Mouse (Mus musculus) CH12.LX (cell line): ENCODE measurements around the gene Mrpl52. TPM values are rescaled to one million over a fixed set of nuclear protein-coding genes. Genes with fewer than 3 reads are reported as not detected.

ENCODE experiments used
- DNase-seq: peaks from one replicate; pipeline ENCODE4 v3.0.0-alpha.2; 2013; ENCODE audit errors: extremely low read depth
- H3K27ac ChIP-seq: 2 replicates; pipeline ENCODE4 v1.5.1; 2012; ENCODE audit warnings: low read depth, mild to moderate bottlenecking, control low read depth, moderate library complexity; ENCODE audit not compliant: insufficient read depth
- H3K27me3 ChIP-seq: replicated peaks from 2 replicates; pipeline ENCODE3; 2012; ENCODE audit warnings: inconsistent platforms
- H3K36me3 ChIP-seq, 2 experiments: replicated peaks in 1 of 2; 2 replicates each; pipeline versions ENCODE3 to v1.6.1; 2012; ENCODE audit warnings: inconsistent platforms in 1 of 2, low read length in 1 of 2, mild to moderate bottlenecking in 1 of 2, mixed read lengths in 1 of 2, moderate library complexity in 1 of 2; ENCODE audit not compliant: control insufficient read depth in 1 of 2, insufficient read depth in 1 of 2
- H3K4me1 ChIP-seq, 2 experiments: 2 replicates each; pipeline ENCODE4 v1.6.1; 2012; ENCODE audit warnings: inconsistent platforms in 1 of 2, moderate library complexity in 1 of 2; ENCODE audit not compliant: insufficient read depth in 2 of 2, control insufficient read depth in 1 of 2
- H3K4me2 ChIP-seq: 2 replicates; pipeline ENCODE4 v1.6.1; 2012; ENCODE audit warnings: low read depth, mild to moderate bottlenecking, control low read depth; ENCODE audit not compliant: poor library complexity, insufficient read depth, severe bottlenecking
- H3K4me3 ChIP-seq, 3 experiments: fragments of 150-350 bp in 1 of 3; sonication (generic) in 1 of 3; replicated peaks in 1 of 3; 2 replicates each; pipeline versions ENCODE3 to v1.5.1; 2011 to 2012; ENCODE audit warnings: low read depth in 2 of 3, low read length in 2 of 3, mild to moderate bottlenecking in 2 of 3, moderate library complexity in 2 of 3, control low read depth in 1 of 3, improper control_type of control experiment in 1 of 3, inconsistent platforms in 1 of 3, mixed read lengths in 1 of 3; ENCODE audit not compliant: poor library complexity in 1 of 3
- H3K79me2 ChIP-seq: replicated peaks from 2 replicates; pipeline ENCODE4 v1.6.1; 2012; ENCODE audit warnings: mild to moderate bottlenecking, moderate library complexity; ENCODE audit not compliant: control insufficient read depth, poor library complexity, insufficient read depth, severe bottlenecking; ENCODE audit errors: extremely low read depth
- H3K9ac ChIP-seq: 2 replicates; pipeline ENCODE4 v1.6.1; 2012; ENCODE audit warnings: low read depth, mild to moderate bottlenecking, control low read depth, moderate library complexity; ENCODE audit not compliant: insufficient read depth
- H3K9me3 ChIP-seq: replicated peaks from 2 replicates; pipeline ENCODE3; 2012; ENCODE audit warnings: low read length, inconsistent platforms, mixed read lengths
- BHLHE40 ChIP-seq: IDR thresholded peaks from 2 replicates; pipeline ENCODE4 v1.6.1; 2011; ENCODE audit warnings: mild to moderate bottlenecking, low read depth, low read length, improper control_type of control experiment
- CHD1 ChIP-seq: IDR thresholded peaks from 2 replicates; pipeline ENCODE4 v1.6.1; 2012; ENCODE audit warnings: low read depth, low read length, improper control_type of control experiment, inconsistent platforms
- ELF1 ChIP-seq: IDR thresholded peaks from 2 replicates; pipeline ENCODE4 v1.6.1; 2014; ENCODE audit warnings: low read depth, mild to moderate bottlenecking, inconsistent platforms, low read length, improper control_type of control experiment
- EP300 ChIP-seq: IDR thresholded peaks from 2 replicates; pipeline ENCODE4 v1.6.1; 2011; ENCODE audit warnings: low read length, improper control_type of control experiment
- ETS1 ChIP-seq: conservative IDR thresholded peaks from 2 replicates; pipeline ENCODE4 v1.6.1; 2012; ENCODE audit warnings: low read depth, mild to moderate bottlenecking, inconsistent platforms, low read length, improper control_type of control experiment, moderate library complexity
- HCFC1 ChIP-seq: IDR thresholded peaks from 2 replicates; pipeline ENCODE4 v1.6.1; 2012; ENCODE audit warnings: low read depth, mild to moderate bottlenecking, inconsistent platforms, low read length, improper control_type of control experiment
- IRF4 ChIP-seq: IDR thresholded peaks from 2 replicates; pipeline ENCODE4 v1.6.1; 2014; ENCODE audit warnings: low read depth, mild to moderate bottlenecking, inconsistent platforms, low read length, improper control_type of control experiment
- JUN ChIP-seq: IDR thresholded peaks from 2 replicates; pipeline ENCODE4 v1.6.1; 2011; ENCODE audit warnings: low read depth, mild to moderate bottlenecking, low read length, improper control_type of control experiment, moderate library complexity; ENCODE audit not compliant: insufficient read depth
- JUND ChIP-seq: conservative IDR thresholded peaks from 2 replicates; pipeline ENCODE4 v1.6.1; 2011; ENCODE audit warnings: low read depth, low read length, improper control_type of control experiment
- MAFK ChIP-seq: IDR thresholded peaks from 2 replicates; pipeline ENCODE4 v1.6.1; 2011; ENCODE audit warnings: low read length, improper control_type of control experiment; ENCODE audit not compliant: insufficient replicate concordance
- MAX ChIP-seq: IDR thresholded peaks from 2 replicates; pipeline ENCODE4 v1.6.1; 2011; ENCODE audit warnings: low read length, improper control_type of control experiment
- MAZ ChIP-seq: IDR thresholded peaks from 2 replicates; pipeline ENCODE4 v1.6.1; 2012; ENCODE audit warnings: low read depth, mild to moderate bottlenecking, inconsistent platforms, low read length, improper control_type of control experiment, moderate library complexity
- MEF2A ChIP-seq: IDR thresholded peaks from 2 replicates; pipeline ENCODE4 v1.6.1; 2014; ENCODE audit warnings: low read depth, mild to moderate bottlenecking, inconsistent platforms, low read length, improper control_type of control experiment, borderline replicate concordance
- MXI1 ChIP-seq: IDR thresholded peaks from 2 replicates; pipeline ENCODE4 v1.6.1; 2011; ENCODE audit warnings: mild to moderate bottlenecking, low read depth, low read length, improper control_type of control experiment
- MYC ChIP-seq: IDR thresholded peaks from 2 replicates; pipeline ENCODE4 v1.6.1; 2011; ENCODE audit warnings: low read depth, mild to moderate bottlenecking, improper control_type of control experiment, low read length
- PAX5 ChIP-seq: IDR thresholded peaks from 2 replicates; pipeline ENCODE4 v1.6.1; 2012; ENCODE audit warnings: low read length, inconsistent platforms, mixed read lengths
- POLR2A ChIP-seq: IDR thresholded peaks from 2 replicates; pipeline ENCODE4 v1.6.1; 2011; ENCODE audit warnings: low read depth, mild to moderate bottlenecking, improper control_type of control experiment, low read length
- SIN3A ChIP-seq: IDR thresholded peaks from 2 replicates; pipeline ENCODE4 v1.6.1; 2012; ENCODE audit warnings: low read length, improper control_type of control experiment, inconsistent platforms
- SMC3 ChIP-seq: IDR thresholded peaks from 2 replicates; pipeline ENCODE4 v1.6.1; 2011; ENCODE audit warnings: low read depth, low read length, improper control_type of control experiment
- TBP ChIP-seq: conservative IDR thresholded peaks from 2 replicates; pipeline ENCODE4 v1.6.1; 2011; ENCODE audit warnings: low read depth, low read length, improper control_type of control experiment
- TCF12 ChIP-seq: IDR thresholded peaks from 2 replicates; pipeline ENCODE4 v1.6.1; 2014; ENCODE audit warnings: low read depth, mild to moderate bottlenecking, inconsistent platforms, low read length, improper control_type of control experiment
- USF1 ChIP-seq: IDR thresholded peaks from 2 replicates; pipeline ENCODE4 v1.6.1; 2014; ENCODE audit warnings: low read depth, mild to moderate bottlenecking, inconsistent platforms, low read length, improper control_type of control experiment
- dilution Hi-C: fragments of 300-500 bp; cut with MboI; formaldehyde crosslinking; loops from 2 replicates; pipeline ENCODE4 v1.14.3; 2020; ENCODE audit warnings: low sequenced_read_pairs; ENCODE audit not compliant: extremely low pct_unique_long_range_greater_than_20kb, extremely low pct_ligation_motif_present
- in situ Hi-C: fragments of 300-500 bp; cut with MboI; formaldehyde crosslinking; loops from 3 replicates; pipeline ENCODE4 v1.14.3; 2019; ENCODE audit warnings: low sequenced_read_pairs, low pct_ligation_motif_present, low pct_unique_long_range_greater_than_20kb, mixed read lengths
- polyA plus RNA-seq: library from polyadenylated mRNA; unstranded; fragments of >175 nt; gene quantifications from 2 replicates; pipeline ENCODE4 v1.2.1, GENCODE M21; 2012; ENCODE audit warnings: low read depth; ENCODE audit not compliant: insufficient read length
- total RNA-seq, 2 experiments: library from RNA; depleted of rRNA; stranded (reverse); fragments of 300-350 nt in 1 of 2; fragments of >200 nt in 1 of 2; gene quantifications; 2 replicates each; pipeline ENCODE4 v1.2.3; 2012 to 2014

The Mrpl52 gene
- total and polyA plus RNA-seq, 3 experiments: 87.9 to 309 (median 230) TPM

GRCm38 (mm10) chr14:54385968-54386618 lies 40.6 kb upstream of the Mrpl52 start:
- peak; percentile 82 for DNase-seq
- peaks cover 41% of the 10 kb centered on the region for H3K79me2 ChIP-seq
- TF ChIP-seq TBP (0 out of 2 replicates have a peak, but pooled peaks have one; percentile 24), EP300 (peak; percentile 71), SMC3 (no peak), MYC (peak; percentile 90), MAZ (no peak), MEF2A (no peak; the same call in 1 of the 2 replicates), MAFK (0 out of 2 replicates have a peak, but pooled peaks have one; percentile 33), BHLHE40 (peak; percentile 86), JUND (peak; percentile 70), CHD1 (0 out of 2 replicates have a peak, but pooled peaks have one; percentile 16), TCF12 (peak; percentile 45; the same call in 1 of the 2 replicates), HCFC1 (peak; percentile 49; the same call in 1 of the 2 replicates), PAX5 (no peak), IRF4 (peak; percentile 89), ETS1 (peak; percentile 78), POLR2A (no peak; the same call in 1 of the 2 replicates), USF1 (no peak), SIN3A (peak; percentile 82), ELF1 (peak; percentile 46; the same call in 1 of the 2 replicates), MXI1 (peak; percentile 70; the same call in 1 of the 2 replicates), MAX (peak; percentile 87), JUN (peak; percentile 59)
- TF ChIP-seq, all 38 proteins: peak for 16
- H3K27ac ChIP-seq: peak overlapping the region; percentile 56
- in situ Hi-C loops: no loop called here
- H3K36me3 ChIP-seq: peaks cover 23 to 54% of the 10 kb centered on the region in 2 experiments
- H3K4me1 ChIP-seq: peaks cover 25 to 75% of the 10 kb centered on the region in 2 experiments
- dilution Hi-C loops: no loop called here
- peak overlapping the region; percentile 9; the same call in 1 of the 2 replicates for H3K9ac ChIP-seq
- H3K9me3 ChIP-seq: no peaks in the 10 kb centered on the region
- H3K27me3 ChIP-seq: no peaks in the 10 kb centered on the region
- H3K4me3 ChIP-seq: no peak overlapping the region
- H3K4me2 ChIP-seq: peak overlapping the region; percentile 45; the same call in 1 of the 2 replicates
